Mouse (Mus musculus): ENCODE measurements around the gene Casd1.

Gene Casd1

GRCm38 (mm10) chr6:4600658-4601296 lies at the start of gene Casd1:
Gene Casd1, plus strand, starts transcription at chr6:4600839.
- peak; percentile 74 to 85 for DNase-seq

DNA sequence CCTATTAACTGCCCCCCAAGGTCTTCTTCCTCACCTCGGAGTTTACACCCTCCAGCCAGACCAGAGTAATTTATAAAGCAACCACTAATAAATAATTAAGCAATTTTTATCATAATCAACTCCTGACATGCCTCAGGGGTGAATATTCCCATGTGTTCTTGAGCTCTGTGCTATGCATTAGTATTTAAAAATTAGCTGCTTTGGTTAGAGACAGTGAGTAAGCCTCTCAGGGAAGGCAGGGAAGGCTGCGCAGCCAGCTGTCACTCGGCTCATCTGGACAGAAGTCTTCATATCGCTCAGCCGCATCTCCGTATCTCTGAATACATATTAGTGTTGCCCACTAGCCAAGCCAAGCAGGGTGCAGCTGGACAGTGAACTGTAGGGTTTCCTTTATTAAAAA lies 45.3 kb upstream of the Casd1 start:
- DNase-seq, result no peak

- DNase-seq, result no peak
Measured at GRCm38 (mm10) chr6:4557086-4557485, 43.6 kb upstream of the Casd1 start.

DNA sequence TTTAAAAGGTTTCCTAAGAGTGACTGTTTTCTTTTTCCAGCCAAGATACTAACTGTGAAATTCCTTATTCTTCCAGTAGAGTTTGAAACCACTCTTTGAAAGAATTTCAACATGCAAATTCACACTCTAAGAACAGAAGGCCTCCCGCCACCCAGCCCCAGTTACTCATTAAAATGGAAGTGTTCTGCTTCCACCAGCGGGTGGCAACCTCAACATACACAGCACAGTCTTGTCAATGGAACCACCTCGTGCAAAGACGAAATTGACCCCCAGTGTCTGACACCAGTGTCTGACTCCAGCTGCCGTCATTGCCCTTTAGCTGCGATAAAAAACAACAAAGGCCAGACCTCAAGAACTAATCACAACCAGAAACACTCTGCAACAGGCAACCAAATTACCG lies 43.0 kb upstream of the Casd1 start:
- DNase-seq, result peak; percentile 71 to 81

DNA sequence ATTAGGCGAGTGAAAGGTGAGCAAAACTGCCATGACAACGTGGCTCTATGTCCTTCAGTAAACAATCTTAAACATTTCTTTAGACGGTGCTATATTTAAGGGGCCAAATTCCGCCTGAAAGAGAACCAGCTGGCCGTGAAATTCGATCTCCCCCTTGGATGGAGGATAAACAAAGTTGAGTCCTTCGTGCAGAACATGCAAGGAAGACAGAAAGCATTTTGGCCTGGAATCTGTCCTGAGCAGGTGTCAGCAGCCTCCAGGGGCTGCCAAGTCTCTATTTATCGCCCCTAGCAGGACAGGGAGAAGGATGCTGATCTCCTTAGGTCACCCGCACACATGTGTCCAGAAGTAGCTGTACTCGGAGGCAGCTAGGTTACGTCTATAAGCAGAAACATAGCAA lies 39.5 kb upstream of the Casd1 start:
- DNase-seq, result peak; percentile 26 to 32

DNA sequence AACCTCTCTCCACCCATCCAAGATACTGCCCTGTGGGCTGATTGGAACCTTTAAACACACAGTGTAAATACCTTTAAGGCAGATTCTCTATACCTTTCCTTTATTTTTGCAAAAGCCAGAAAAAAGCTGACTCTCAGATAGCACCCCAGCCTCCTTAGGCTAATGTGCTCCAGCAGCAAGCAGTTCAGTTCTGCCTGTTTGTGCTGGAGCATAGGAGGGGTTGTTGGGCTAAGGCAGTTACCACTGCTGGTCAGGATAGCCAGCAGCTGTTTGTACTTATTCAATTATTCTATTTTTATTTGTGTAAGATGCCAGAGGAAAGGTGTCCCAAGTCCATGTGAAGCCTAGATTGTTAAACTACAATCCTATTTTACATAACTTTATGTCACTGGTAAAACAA lies 39.0 kb upstream of the Casd1 start:
- DNase-seq, result no peak

DNA sequence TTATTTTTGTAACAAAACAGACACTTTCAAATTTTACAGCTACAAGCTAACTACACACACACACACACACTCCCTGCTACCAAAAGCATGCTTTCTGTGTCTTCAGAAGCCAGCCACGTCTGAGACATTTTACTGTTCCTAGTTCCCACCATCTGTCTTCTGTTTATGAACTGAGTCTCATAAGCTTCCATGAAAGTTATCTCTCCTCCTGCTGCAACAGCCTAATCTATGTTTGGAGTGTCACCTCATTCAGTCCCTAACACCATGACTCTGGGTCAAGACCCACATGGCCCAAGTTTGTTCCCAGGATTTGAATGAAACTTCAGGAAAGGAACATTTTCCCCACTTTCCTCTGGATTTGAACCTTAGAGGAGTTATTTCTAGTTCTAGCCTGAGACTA lies 38.2 kb upstream of the Casd1 start:
- no peak for DNase-seq

DNA sequence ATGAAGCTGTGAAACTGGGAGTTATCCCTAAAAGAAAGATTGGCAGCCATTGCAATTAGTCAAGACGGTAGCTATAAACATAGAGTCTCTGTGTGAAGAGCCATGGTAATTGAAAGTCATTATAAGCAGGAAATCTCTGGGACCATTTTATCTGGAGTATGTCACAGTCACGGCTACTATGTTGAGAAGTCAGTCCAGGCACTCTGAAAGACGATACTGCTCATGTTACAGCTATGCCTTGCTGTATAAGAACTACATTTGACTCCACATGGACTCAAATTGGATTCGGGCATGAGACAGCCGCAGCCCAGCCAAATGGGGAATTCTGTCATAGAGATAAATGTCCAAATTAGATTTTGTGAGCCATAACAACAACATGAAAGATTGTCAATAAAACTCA lies 37.2 kb upstream of the Casd1 start:
- no peak for DNase-seq

GRCm38 (mm10) chr6:4570412-4570811 lies 30.2 kb upstream of the Casd1 start:
- DNase-seq, result no peak

- DNase-seq, result no peak
Measured at GRCm38 (mm10) chr6:4577756-4578155, 22.9 kb upstream of the Casd1 start.

DNA sequence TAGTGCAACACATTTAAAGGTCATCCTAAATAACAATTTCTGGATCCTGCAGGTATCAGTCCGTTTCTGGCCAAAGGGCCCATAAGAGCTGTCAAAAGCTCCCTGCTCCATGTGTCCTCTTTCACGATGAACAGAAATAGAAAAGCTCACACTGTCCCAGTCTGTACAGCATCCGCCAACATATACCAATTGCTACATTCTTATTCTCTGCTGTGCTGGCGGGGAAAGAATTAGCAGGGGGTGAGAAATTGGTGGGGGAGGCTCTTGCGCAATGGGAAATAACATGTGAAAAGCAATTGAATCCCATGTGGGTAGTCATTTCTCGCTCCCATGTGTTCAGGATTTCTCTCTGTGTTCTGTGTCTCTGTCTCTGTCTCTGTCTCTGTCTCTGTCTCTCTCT lies 22.3 kb upstream of the Casd1 start:
- no peak for DNase-seq

- DNase-seq, result no peak
Measured at GRCm38 (mm10) chr6:4579620-4580019, 21.0 kb upstream of the Casd1 start.

DNA sequence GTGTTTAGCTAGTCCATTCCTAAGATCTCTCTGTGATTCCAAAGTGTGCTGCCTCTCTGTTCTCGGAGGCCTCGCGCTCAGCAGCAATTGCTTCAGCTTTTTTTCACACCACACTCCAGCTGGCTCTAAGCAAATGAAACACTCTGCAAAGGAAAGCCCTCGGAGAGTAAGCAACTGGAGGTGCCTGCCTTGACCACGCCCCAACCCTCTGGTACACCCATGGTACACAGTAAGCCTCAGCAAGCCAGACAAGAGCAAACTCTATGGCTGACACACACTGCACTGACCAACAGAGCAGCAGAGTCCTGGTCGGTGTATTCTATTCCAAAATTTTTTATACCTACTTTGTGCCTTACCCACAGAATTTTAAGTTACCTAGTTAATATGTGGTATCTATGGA lies 17.2 kb upstream of the Casd1 start:
- DNase-seq, result no peak

DNA sequence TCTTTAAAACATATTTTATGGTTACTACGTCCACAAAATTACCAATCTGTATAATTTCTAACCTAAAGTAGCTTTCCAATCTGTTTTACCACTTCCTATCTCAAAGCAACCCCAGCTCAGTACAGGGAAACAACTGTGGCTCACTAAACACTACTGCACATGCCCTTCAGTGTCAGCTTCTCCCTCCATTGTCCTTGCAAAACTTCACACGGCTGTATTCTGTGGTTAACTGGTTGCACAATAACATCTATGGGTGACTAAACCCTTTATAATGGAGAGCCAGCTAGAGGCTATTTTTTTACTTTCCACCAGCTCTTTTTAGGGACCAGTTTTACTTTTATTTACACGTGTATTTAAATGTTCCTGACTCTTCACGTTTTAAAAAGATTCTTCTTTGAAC lies 12.7 kb upstream of the Casd1 start:
- DNase-seq, result no peak

DNA sequence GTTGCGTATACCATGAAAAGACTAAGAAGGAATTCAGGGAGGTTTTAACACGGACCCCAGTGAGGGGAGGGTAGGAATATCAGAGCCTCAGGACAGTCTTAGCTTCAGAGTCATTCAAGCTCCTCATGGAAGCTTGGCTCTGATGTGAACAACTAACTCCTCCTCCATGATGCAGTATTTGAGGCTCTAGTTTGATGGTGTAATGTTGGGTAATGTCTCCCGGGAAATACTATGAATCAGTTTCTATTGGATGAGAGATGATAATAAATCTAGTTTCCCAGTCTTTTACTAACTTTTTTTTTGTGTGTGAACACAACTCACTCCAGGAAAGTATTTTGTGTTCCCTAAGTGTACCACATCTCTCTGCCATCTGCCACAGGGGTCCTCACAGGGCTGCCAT lies 11.9 kb upstream of the Casd1 start:
- no peak for DNase-seq

GRCm38 (mm10) chr6:4590089-4590488 lies 10.6 kb upstream of the Casd1 start:
- DNase-seq, result no peak

DNA sequence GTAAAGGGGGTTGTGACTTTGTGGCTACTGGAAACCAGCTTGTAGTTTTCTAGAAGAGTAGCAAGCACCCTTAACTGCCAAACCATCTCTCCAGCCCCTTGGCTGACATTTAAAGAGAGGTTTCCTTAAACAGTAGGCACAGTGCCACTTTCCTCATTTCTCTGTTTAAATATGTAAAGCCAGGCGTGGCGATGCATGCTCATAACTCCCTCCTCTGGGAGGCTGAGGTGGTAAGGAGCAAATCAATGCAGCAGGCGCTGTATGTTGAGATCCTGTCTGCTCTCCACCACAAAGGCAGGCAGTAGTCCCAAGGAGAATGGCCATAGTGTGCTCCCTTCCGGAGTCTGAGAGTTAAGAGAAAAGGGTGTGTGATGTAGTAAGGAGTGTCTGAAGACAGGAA lies 2.9 kb upstream of the Casd1 start:
- DNase-seq, result no peak

GRCm38 (mm10) chr6:4600085-4600657 lies 468 bp upstream of the Casd1 start:
- no peak for DNase-seq

- DNase-seq, result peak; percentile 59 to 70
Measured at GRCm38 (mm10) chr6:4601297-4601931, 775 bp downstream of the Casd1 start.

- no peak for DNase-seq
Measured at GRCm38 (mm10) chr6:4602012-4602411, 1.4 kb downstream of the Casd1 start.

- DNase-seq, result no peak
Measured at GRCm38 (mm10) chr6:4606394-4606793, 5.8 kb downstream of the Casd1 start.

- no peak for DNase-seq
Measured at GRCm38 (mm10) chr6:4610216-4610896, 9.7 kb downstream of the Casd1 start.

DNA sequence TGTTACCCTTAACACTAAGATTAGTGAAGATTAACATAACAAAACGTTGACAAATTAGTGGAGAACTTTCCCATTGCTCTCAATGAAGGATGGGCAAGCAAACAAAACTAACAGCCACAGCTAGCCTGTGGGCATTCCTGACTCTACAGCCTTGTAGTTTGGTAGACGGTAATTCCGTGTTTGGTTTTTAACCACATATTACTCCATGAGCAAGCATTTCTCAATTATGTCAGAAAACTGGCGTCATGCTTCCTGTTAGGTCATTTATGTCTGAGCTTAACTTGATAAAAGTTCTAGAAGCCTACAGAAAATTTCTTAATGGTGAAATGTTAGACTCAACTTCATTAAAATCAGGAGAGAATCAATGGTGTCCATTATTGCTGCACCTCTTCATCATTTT lies 11.2 kb downstream of the Casd1 start:
- DNase-seq, result no peak

DNA sequence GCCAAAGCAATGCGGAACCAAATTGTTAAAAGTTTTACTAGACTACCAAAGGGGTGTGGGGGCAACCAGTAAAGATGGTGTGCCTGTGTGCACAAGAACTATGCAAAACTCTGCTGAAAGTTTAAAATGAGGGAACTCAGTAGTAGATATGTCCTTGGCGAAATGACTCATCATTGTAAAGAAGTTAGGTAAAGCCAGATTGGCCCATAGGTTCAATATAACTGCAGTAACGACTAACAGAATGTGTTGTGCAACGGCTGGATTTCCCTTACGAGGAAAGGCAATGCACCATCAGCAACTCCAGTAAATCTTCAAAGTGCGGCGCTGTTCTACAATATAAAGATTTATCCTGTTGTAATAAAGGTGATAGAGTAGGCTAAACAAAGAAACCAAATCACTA lies 11.8 kb downstream of the Casd1 start:
- DNase-seq, result no peak

Measured in kidney, postnatal 4 days (tissue).